Mouse (Mus musculus): ENCODE data around the gene Dner.

DNA sequence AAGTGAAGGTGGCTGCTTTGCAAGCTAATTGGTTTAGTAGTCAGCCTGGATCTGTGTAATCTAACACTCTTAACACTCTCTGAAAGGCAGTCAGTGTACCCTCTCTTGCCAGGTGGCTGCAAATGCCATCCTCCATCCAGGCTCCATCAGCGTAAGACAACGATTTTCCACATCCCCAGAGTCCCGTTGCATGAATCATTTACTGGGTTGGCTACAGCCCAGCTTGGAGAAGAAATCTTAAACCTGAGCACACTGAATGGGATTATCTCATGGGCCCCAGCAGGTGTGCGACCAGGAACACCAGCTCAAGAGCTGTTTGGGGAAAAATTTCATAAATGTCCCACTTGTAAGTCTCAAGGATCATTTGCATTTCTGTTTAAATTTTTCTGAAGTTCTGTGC, 308.4 kb downstream of the Dner start:
- TF ChIP-seq CHD2 (IDR thresholded peaks at IDR 0.05; ENCODE audit: low read depth, low read length) (no peak), HCFC1 (IDR thresholded peaks at IDR 0.05; ENCODE audit: borderline replicate concordance, insufficient read depth, low read length) (no peak), MAFK (IDR thresholded peaks at IDR 0.05; ENCODE audit: insufficient read depth, low read depth, low read length) (no peak), ZNF384 (IDR thresholded peaks at IDR 0.05; ENCODE audit: low read depth, low read length) (no peak), ZC3H11A (IDR thresholded peaks at IDR 0.05; ENCODE audit: borderline replicate concordance, low read depth, low read length) (no peak)

Measured in ES-E14 (cell line).